Mouse (Mus musculus) spleen, adult 2 months (tissue): ENCODE measurements around the gene Psg27.
"Not testable (repeated sequence)": the region's sequence is repeated elsewhere in the genome, so short reads cannot be mapped to it uniquely, and the experiment has no call there.

Experiments used
- CTCF ChIP-seq: fragments of 200-500 bp; IDR thresholded peaks from 2 replicates; pipeline ENCODE4 v1.5.1; 2011; ENCODE audit warnings: mild to moderate bottlenecking, inconsistent platforms; ENCODE audit not compliant: insufficient read depth, insufficient read length, insufficient replicate concordance; ENCODE audit errors: extremely low read depth
- POLR2A ChIP-seq: fragments of 200-500 bp; IDR thresholded peaks from 2 replicates; pipeline ENCODE4 v1.6.1; 2011; ENCODE audit warnings: low read depth, low read length, inconsistent platforms

DNA sequence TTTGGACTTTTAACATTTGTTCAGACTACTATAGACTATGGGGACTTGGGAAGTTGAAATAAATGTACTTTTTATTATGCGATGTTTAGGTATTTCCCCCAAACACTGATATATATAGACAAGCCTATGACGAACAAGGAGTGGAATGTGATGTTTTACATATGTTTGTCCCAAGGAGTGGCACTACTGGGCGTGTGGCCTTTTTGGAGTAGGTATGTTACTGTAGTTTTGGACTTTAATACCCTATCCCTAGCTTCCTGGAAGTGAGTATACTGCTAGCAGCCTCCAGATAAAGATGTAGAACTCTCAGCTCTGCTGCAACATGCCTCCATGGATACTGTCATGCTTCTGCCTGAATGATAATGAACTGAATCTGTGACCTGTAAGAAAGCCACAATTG lies 11.4 kb downstream of the Psg27 start:
- TF ChIP-seq POLR2A, CTCF: not testable (repeated sequence)
